Mouse (Mus musculus): ENCODE measurements at regions not wholly inside any gene's neighbourhood (a gene's known extent, or its start where the extent isn't known, plus 50 kb on each side); places are given as distances from the start of the nearest gene placed in this dataset.
"Not testable (repeated sequence)": the region's sequence is repeated elsewhere in the genome, so short reads cannot be mapped to it uniquely, and the experiment has no call there.

- no peak for DNase-seq (ENCODE audit: low read depth, low spot score)
Measured at GRCm38 (mm10) chr1:12025791-12026190, 611.9 kb downstream of the A830018L16Rik start.

GRCm38 (mm10) chr1:12027442-12027841 is 613.5 kb downstream of the A830018L16Rik start:
- DNase-seq (ENCODE audit: low read depth, low spot score), result no peak

GRCm38 (mm10) chr1:12028074-12028473 is 614.2 kb downstream of the A830018L16Rik start:
- no peak for DNase-seq (ENCODE audit: low read depth, low spot score)

GRCm38 (mm10) chr1:12051931-12052482 is 638.1 kb downstream of the A830018L16Rik start:
- DNase-seq (ENCODE audit: low read depth, low spot score), result no peak

- no peak for DNase-seq (ENCODE audit: low read depth, low spot score)
Measured at GRCm38 (mm10) chr1:12055865-12056560, 642.1 kb downstream of the A830018L16Rik start.

- DNase-seq (ENCODE audit: low read depth, low spot score), result no peak
Measured at GRCm38 (mm10) chr1:12065016-12065513, 651.2 kb downstream of the A830018L16Rik start.

- DNase-seq (ENCODE audit: low read depth, low spot score), result peak; percentile 5
Measured at GRCm38 (mm10) chr1:12092564-12093504, 678.9 kb downstream of the A830018L16Rik start.

GRCm38 (mm10) chr1:12115041-12115828 is 701.3 kb downstream of the A830018L16Rik start:
- DNase-seq (ENCODE audit: low read depth, low spot score), result peak; percentile 30

GRCm38 (mm10) chr1:12117083-12117482 is 703.2 kb downstream of the A830018L16Rik start:
- DNase-seq (ENCODE audit: low read depth, low spot score), result peak; percentile 29

GRCm38 (mm10) chr1:12120926-12121325 is 707.0 kb downstream of the A830018L16Rik start:
- DNase-seq (ENCODE audit: low read depth, low spot score), result no peak

- DNase-seq (ENCODE audit: low read depth, low spot score), result not testable (repeated sequence)
Measured at GRCm38 (mm10) chr1:12126611-12127010, 712.7 kb downstream of the A830018L16Rik start.

GRCm38 (mm10) chr1:12170503-12170902 is 756.6 kb downstream of the A830018L16Rik start:
- no peak for DNase-seq (ENCODE audit: low read depth, low spot score)

GRCm38 (mm10) chr1:12189646-12190233 is 775.8 kb downstream of the A830018L16Rik start:
- no peak for DNase-seq (ENCODE audit: low read depth, low spot score)

- DNase-seq (ENCODE audit: low read depth, low spot score), result no peak
Measured at GRCm38 (mm10) chr1:12192588-12192987, 778.7 kb downstream of the A830018L16Rik start.

- no peak for DNase-seq (ENCODE audit: low read depth, low spot score)
Measured at GRCm38 (mm10) chr1:12231089-12231488, 817.2 kb downstream of the A830018L16Rik start.

GRCm38 (mm10) chr1:12242090-12242489 is 828.2 kb downstream of the A830018L16Rik start:
- DNase-seq (ENCODE audit: low read depth, low spot score), result no peak

- DNase-seq (ENCODE audit: low read depth, low spot score), result peak; percentile 65
Measured at GRCm38 (mm10) chr1:12282493-12282892, 868.6 kb downstream of the A830018L16Rik start.

- DNase-seq (ENCODE audit: low read depth, low spot score), result no peak
Measured at GRCm38 (mm10) chr1:12285551-12285950, 871.6 kb downstream of the A830018L16Rik start.

- no peak for DNase-seq (ENCODE audit: low read depth, low spot score)
Measured at GRCm38 (mm10) chr1:12286026-12286425, 872.1 kb downstream of the A830018L16Rik start.

GRCm38 (mm10) chr1:12288521-12288920 is 874.6 kb downstream of the A830018L16Rik start:
- no peak for DNase-seq (ENCODE audit: low read depth, low spot score)

GRCm38 (mm10) chr1:12291787-12292186 is 877.9 kb downstream of the A830018L16Rik start:
- no peak for DNase-seq (ENCODE audit: low read depth, low spot score)
